In the genomic region with DNA sequence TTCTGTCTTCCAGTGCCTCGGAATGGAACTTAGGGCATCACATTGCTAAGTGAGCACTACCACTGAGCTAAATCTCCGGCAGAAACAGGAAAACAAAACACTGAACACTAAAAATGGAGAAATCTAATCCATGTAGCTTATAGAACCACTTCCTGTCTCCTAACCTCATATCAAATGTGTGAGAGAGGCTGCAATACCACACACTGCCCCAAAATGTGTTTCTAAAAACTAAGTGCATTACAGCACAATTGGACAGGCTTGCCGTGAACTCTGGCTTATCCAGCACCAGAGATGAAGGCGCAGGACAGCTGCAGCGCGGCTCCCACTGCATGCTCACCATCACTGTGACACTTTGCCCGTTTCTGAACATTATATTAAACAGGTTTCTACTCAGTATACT, we compare ENCODE assay signal across 24 mouse cellular contexts. TPM values are rescaled to one million over a fixed set of nuclear protein-coding genes. Genes with fewer than 3 reads are reported as not detected.
DNase-seq lines count a peak whose midpoint lies in the region; ATAC-seq lines count a peak whose summit lies in the region.
"Had no signal": no experiment of that assay in that cellular context is flagged by ENCODE, and none has a peak within 500 bp of the region (broad histone marks: within the 10 kb centered on the region; RNA-seq: fewer than 3 reads in every experiment).

No protein-coding gene starts in this region.

- intact Hi-C loops in left cerebral cortex, postnatal 14 days (cut with DNase I): no loop called here

- peak; percentile 36 for DNase-seq in thymus, postnatal 0 days (ENCODE audit: low spot score)
- DNase-seq in thymus, postnatal 10 days (ENCODE audit: low spot score in 2 of 2): no peak
- DNase-seq in naive thymus-derived CD4-positive, alpha-beta T cell, adult 2 months (ENCODE audit: low read depth): peak; percentile 48
- DNase-seq in ovary, postnatal 10 days (ENCODE audit: low spot score): no peak
- no peak for DNase-seq in left cerebral cortex, postnatal 14 days (ENCODE audit: low spot score in 2 of 2)
- DNase-seq: adrenal gland, adult 8-10 months; cerebellum, adult 9-10 months; cerebellum, postnatal 36 days; embryo, embryonic 11 days; gastrocnemius, postnatal 14 days; heart, postnatal 36 days; kidney, adult 8-10 months; kidney, postnatal 4 days; layer of hippocampus, postnatal 36 days; lung, embryonic 14.5 days; lung, postnatal 14 days; thymus, postnatal 4 days had no signal

- ATAC-seq in CD4-positive, CD25-positive, alpha-beta regulatory T cell, adult 4 months: peak; percentile 62
- peak; percentile 83 for ATAC-seq in common myeloid progenitor, adult 5-6 weeks (replicated peaks; ENCODE audit: low read depth, poor library complexity, severe bottlenecking)
- ATAC-seq: forebrain, embryonic 16.5 days; intestine, embryonic 15.5 days; midbrain, embryonic 15.5 days had no signal

RNA-seq across cellular contexts. Expression of a gene that starts 5.3 kb away (rescaled TPM):
- 11.0 and 14.4 TPM in 2 replicates for polyA plus RNA-seq in thymus, postnatal 0 days (2015; fragmentation: Nextera tagmentation; extraction: Ambion mirVana)
- polyA plus RNA-seq in CD4-positive, CD25-positive, alpha-beta regulatory T cell, adult 4 months (2017; shearing (Covaris generic)): 1 to 10 TPM; 7.5 to 8.7 TPM
- total RNA-seq in common myeloid progenitor, adult 5-6 weeks (2017): 5.0 and 6.2 TPM in 2 replicates
- total RNA-seq in left cerebral cortex, postnatal 14 days (2021): 10 to 100 TPM; 68.7 to 72.5 TPM
- polyA plus RNA-seq: C2C12; erythroblast, embryonic 14.5 days had no signal

Comparison
In these comparisons a context has a peak if more than half of its experiments do, and no peak if none do; other contexts are left out.
1. DNase-seq: peak in thymus, postnatal 0 days (single experiment) and naive thymus-derived CD4-positive, alpha-beta T cell, adult 2 months (single experiment); none in thymus, postnatal 10 days (0 of 2), ovary, postnatal 10 days (single experiment) and left cerebral cortex, postnatal 14 days (0 of 2).